Mouse (Mus musculus): ENCODE results near the gene Rnf166. TPM values are rescaled to one million over a fixed set of nuclear protein-coding genes. Genes with fewer than 3 reads are reported as not detected.

Gene Rnf166
- polyA plus RNA-seq, 1 experiment = 69.4 TPM

DNA sequence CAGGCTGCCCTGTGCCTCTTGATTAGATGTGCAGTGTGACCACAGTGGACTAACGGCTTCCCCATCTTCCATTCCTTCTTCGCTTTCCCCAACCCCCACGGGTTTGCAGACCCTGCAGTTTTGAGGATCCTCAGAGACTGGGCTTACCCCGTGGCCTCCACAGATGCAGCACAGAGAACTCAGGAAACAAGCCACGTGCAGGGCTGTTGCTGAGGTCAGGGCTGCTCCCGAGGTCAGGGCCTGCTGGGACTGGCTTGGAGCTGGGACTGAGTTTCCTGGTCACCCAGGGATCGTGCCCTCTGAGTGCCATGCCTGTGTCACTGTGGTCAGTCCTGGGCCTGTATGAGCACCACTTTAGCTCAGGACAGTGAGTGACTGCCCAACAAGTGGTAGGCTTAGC, 10.9 kb downstream of the Rnf166 start:
- H3K4me1 ChIP-seq (ENCODE audit: control insufficient read depth, insufficient read depth, low read length) = peaks cover 5% of the 10 kb centered on the region; the same call in 1 of the 2 replicates
- TF ChIP-seq POLR2A (IDR thresholded peaks at IDR 0.05; ENCODE audit: borderline replicate concordance, insufficient read depth, low read length) = no peak
- no peak for TF ChIP-seq CTCF (IDR thresholded peaks at IDR 0.05; ENCODE audit: borderline replicate concordance, insufficient read depth, low read depth, low read length)
- no peak overlapping the region for H3K4me3 ChIP-seq (replicated peaks; ENCODE audit: insufficient read depth, low read depth, low read length)
- no peaks in the 10 kb centered on the region for H3K27me3 ChIP-seq (ENCODE audit: control insufficient read depth, insufficient read depth, low read length)
- DNase-seq = no peak
- WGBS = 68% methylated on average over 7 of the region's 7 CpGs
- no peak overlapping the region for H3K27ac ChIP-seq (ENCODE audit: insufficient read depth, low read length)

DNA sequence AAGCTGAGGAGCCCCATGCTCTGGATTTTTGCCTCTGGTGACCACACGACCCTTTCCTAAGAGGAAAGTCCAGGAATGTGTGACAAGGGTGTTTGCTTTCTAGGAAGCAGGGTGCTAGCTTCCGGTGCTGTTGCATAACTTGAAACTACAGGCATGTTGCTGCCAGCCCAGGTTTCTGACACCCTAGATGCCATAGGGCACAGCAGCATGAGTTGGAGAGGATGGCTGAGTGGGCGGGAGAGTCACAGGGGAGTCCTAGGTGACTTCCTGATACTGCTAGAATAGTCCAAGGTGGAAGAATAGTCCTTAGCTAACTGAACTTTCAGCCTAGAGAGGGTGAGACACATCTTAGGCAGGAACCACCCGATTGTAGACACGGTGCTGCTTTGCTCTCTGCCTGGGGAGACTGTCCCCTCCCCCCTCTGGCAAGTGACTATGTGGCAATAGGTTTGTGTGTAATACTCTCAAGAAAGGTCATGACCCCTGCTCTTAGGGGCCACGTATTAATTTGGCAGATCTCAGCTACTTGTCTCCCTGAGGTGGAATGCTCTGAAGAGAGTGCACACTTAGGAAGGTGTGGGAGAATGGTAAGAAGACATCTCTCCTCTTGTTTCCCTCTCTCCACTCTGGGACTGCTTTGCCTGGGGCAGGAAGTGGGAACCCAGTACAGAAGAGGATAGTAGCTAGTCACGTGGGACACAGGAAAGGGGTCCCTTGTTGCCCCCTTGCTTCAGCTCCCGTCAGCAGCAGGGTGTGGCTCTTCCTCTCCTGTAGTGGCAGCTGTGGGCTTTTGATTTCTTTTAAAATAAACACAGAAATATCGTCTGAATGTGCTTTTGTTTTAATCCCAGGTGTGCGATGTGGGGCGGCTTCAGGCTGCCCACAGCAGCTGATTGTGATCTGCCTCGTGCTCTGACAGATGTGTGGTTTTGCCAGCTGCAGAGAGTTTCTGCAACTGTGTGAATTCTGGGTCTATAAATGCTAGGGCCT, 11.9 kb downstream of the Rnf166 start:
- Histone ChIP-seq H3K4me1 (ENCODE audit: control insufficient read depth, insufficient read depth, low read length) (peaks cover 5% of the 10 kb centered on the region; the same call in 1 of the 2 replicates), H3K4me3 (replicated peaks; ENCODE audit: insufficient read depth, low read depth, low read length) (no peak overlapping the region), H3K27ac (ENCODE audit: insufficient read depth, low read length) (no peak overlapping the region), H3K27me3 (ENCODE audit: control insufficient read depth, insufficient read depth, low read length) (no peaks in the 10 kb centered on the region)
- WGBS = 63% methylated on average over 12 of the region's 12 CpGs
- TF ChIP-seq POLR2A (IDR thresholded peaks at IDR 0.05; ENCODE audit: borderline replicate concordance, insufficient read depth, low read length) = no peak
- TF ChIP-seq CTCF (IDR thresholded peaks at IDR 0.05; ENCODE audit: borderline replicate concordance, insufficient read depth, low read depth, low read length) = no peak
- DNase-seq = no peak

DNA sequence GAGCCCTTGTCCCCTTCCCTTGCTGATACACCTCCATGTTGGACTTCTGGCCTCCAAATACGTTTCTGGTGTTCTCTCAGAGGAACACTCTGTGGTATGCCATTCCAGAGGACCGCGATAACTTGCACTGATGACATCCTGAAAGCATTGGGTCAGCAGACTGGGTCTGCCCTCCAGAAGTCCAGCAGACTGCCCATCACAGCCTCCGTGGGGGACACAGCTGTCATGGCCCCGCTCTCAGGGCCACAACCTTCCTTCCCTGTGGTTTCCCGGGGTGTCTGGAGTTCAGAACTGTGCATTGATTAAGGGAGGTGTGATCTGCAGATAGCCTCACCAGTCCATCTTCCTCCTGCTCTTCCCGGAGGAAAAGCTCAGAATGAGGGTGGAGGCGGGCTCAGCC, 13.4 kb downstream of the Rnf166 start:
- peaks cover 5% of the 10 kb centered on the region; the same call in 1 of the 2 replicates for H3K4me1 ChIP-seq (ENCODE audit: control insufficient read depth, insufficient read depth, low read length)
- no peak overlapping the region for H3K4me3 ChIP-seq (replicated peaks; ENCODE audit: insufficient read depth, low read depth, low read length)
- WGBS = 78% methylated on average over 8 of the region's 8 CpGs
- no peak for TF ChIP-seq POLR2A (IDR thresholded peaks at IDR 0.05; ENCODE audit: borderline replicate concordance, insufficient read depth, low read length)
- no peak for TF ChIP-seq CTCF (IDR thresholded peaks at IDR 0.05; ENCODE audit: borderline replicate concordance, insufficient read depth, low read depth, low read length)
- H3K27me3 ChIP-seq (ENCODE audit: control insufficient read depth, insufficient read depth, low read length) = no peaks in the 10 kb centered on the region
- DNase-seq = no peak
- no peak overlapping the region for H3K27ac ChIP-seq (ENCODE audit: insufficient read depth, low read length)

DNA sequence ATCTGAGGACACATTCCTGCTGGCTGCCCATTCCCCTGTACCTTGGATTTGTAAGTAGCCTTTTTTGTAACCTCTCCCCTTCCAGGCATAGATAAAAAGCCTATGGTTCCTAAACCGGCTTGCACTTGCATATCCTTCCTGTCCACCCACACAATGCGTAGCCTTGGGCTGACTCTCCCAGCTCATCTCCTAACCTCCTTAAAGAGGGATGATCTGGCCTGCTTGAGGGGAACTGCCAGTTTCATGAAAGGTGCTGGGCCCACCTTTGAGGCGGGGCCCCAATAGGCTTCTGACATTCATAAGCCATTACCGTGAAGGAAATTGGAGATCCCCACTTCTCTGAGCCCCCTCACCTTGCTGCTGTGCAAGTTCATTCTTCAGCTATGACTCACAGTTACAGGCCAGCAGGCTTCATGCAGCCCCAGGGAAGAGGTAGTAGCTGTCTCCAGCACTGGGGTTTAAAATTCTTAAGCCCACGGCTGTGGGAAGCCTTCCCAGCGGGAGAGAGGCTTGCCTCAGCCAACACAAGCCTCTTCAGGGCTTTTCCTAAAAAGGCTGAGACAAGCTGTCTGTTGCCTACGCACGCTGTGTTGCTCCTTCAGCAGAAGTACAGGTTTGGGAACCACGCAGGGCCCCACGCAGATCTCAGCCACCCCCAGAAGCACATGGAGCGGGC, 14.3 kb downstream of the Rnf166 start:
- Histone ChIP-seq H3K4me1 (ENCODE audit: control insufficient read depth, insufficient read depth, low read length) (peaks cover 5% of the 10 kb centered on the region; the same call in 1 of the 2 replicates), H3K27ac (ENCODE audit: insufficient read depth, low read length) (no peak overlapping the region), H3K4me3 (replicated peaks; ENCODE audit: insufficient read depth, low read depth, low read length) (no peak overlapping the region), H3K27me3 (ENCODE audit: control insufficient read depth, insufficient read depth, low read length) (no peaks in the 10 kb centered on the region)
- DNase-seq = no peak
- WGBS = 64% methylated on average over 11 of the region's 11 CpGs
- TF ChIP-seq CTCF (IDR thresholded peaks at IDR 0.05; ENCODE audit: borderline replicate concordance, insufficient read depth, low read depth, low read length) = no peak
- TF ChIP-seq POLR2A (IDR thresholded peaks at IDR 0.05; ENCODE audit: borderline replicate concordance, insufficient read depth, low read length) = no peak

DNA sequence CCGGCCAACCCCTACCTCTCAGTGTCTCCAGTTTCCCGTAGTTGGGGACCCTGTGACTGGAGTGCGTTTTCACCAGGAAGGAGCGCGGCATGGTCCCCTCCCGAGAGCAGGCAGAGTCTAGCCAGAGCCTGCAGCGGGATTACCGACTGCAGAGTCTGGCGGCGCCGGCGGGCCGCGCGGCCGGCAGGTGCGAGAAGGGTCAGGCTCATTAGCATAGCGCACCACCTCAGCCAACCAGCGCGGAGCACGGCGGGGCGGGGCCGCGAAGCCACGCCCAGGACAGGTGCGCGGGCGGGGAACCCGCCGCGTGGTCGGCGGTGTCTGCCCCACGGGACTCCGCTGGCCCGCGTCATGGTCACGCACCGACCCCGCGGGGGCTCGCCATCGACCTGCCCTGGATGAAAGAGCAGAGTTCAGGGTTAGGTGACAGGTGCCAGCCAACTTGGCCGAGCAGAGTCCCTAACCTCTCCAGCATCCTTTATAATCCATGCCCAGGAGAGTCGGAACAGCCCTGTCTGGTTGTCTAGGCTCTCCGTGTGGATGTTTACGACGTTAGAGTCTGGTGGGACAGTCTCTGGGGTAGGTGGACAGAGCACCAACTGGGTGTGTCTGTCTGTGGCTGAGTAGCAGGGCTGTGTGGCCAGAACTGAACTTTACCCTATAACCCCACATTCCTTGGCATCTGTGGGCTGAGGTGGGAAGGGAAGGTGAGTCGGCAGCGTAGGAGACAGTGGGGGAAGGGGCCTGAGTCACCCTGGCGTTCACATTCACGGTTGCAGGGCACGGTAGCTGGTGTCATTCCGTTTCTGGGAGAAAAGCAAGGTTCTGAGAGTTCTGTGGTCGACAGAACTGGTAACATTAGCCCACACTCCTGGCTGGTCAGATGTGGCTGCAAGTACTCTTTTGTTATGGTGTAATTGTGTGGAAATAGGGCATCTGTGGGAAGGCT, 15.1 kb downstream of the Rnf166 start, which contains the start of gene Snai3:
Gene Snai3 (minus strand): TSS at position 210 of the 949 bp plus-strand sequence.
- no peak within 1 kb of the TSS for H3K27ac ChIP-seq (ENCODE audit: insufficient read depth, low read length)
- H3K27me3 ChIP-seq (ENCODE audit: control insufficient read depth, insufficient read depth, low read length) = no peaks in the 10 kb centered on the region
- 5% methylated on average over 56 of the region's 56 CpGs for WGBS
- H3K4me1 ChIP-seq (ENCODE audit: control insufficient read depth, insufficient read depth, low read length) = peaks cover 5% of the 10 kb centered on the region; the same call in 1 of the 2 replicates
- H3K4me3 ChIP-seq (replicated peaks; ENCODE audit: insufficient read depth, low read depth, low read length) = peak within 1 kb of the TSS; percentile 45
- peak; percentile 72 to 78 for DNase-seq
- TF ChIP-seq CTCF (IDR thresholded peaks at IDR 0.05; ENCODE audit: borderline replicate concordance, insufficient read depth, low read depth, low read length) (no peak), POLR2A (IDR thresholded peaks at IDR 0.05; ENCODE audit: borderline replicate concordance, insufficient read depth, low read length) (no peak; the same call in 1 of the 2 replicates)

DNA sequence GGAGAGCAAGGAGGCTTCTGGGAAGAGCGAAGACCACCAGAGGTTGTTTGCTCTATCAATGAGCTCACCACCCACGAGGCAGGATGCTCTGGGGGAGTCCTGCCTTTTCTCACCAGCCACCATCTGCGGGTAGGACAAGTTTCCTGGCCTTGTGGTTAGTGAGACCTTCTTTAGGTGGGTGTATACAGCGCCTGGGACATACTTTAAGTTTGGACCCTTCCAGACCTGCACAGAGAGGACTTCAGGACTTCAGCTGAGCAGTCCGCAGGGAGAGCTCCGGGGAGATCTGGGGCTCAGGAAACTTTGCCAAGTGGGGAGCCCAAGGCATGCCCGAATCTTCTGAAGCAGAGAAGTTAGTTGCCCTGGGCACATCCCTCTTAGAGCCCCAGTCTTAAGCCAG, 15.9 kb downstream of the Rnf166 start:
- Histone ChIP-seq H3K4me3 (replicated peaks; ENCODE audit: insufficient read depth, low read depth, low read length) (peak overlapping the region; percentile 42), H3K27ac (ENCODE audit: insufficient read depth, low read length) (no peak overlapping the region), H3K4me1 (ENCODE audit: control insufficient read depth, insufficient read depth, low read length) (peaks cover 5% of the 10 kb centered on the region; the same call in 1 of the 2 replicates), H3K27me3 (ENCODE audit: control insufficient read depth, insufficient read depth, low read length) (no peaks in the 10 kb centered on the region)
- no peak for DNase-seq
- 22% methylated on average over 7 of the region's 7 CpGs for WGBS
- no peak for TF ChIP-seq CTCF (IDR thresholded peaks at IDR 0.05; ENCODE audit: borderline replicate concordance, insufficient read depth, low read depth, low read length)
- TF ChIP-seq POLR2A (IDR thresholded peaks at IDR 0.05; ENCODE audit: borderline replicate concordance, insufficient read depth, low read length) = no peak

Data from cerebellum, adult 2 months (tissue).